Mouse (Mus musculus) kidney, adult 9 months (tissue): ENCODE data around the gene Erp27.

Experiments
- DNase-seq: peaks from one replicate; pipeline ENCODE4 v3.0.0; 2022

Gene Erp27

GRCm38 (mm10) chr6:136938331-136939126 is 16.5 kb upstream of the Erp27 start:
- DNase-seq = no peak

DNA sequence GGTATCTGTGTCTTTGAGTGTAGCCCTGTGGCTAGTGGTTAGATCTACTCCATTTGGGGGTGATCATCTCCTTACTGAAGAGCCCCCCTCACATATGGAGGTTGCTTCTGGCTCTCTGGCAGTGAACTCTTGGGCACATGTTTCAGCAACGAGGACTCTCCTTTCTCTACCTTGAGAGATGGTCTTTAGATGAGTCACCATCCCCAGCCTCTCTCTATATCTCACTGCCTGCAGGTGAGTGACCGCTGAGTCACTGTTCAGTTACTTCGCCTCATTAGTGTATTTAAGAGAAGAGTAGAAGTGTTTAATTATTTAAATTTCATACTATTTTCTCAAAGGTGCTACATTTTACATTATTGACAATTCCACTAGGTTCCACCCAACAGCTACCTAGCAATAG is 15.1 kb upstream of the Erp27 start:
- no peak for DNase-seq

DNA sequence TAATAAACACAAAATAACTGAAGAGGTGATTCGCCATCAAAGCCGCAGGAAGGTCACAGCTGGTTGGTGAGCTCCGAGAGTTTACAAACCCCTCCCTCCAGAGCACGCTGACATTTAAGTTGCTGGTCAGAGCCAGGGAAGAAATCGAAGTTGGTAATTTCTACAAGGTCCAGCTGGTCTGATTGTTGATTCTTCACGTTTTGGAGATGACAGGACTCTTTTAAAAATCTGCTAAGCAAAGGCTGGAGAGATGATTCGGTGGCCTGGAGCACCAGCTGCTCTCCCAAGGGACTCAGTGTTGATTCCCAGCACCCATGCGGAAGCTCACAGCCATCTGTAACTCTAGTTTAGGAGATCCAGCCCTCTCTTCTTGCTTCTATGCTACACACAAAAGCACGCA is 14.4 kb upstream of the Erp27 start:
- no peak for DNase-seq

GRCm38 (mm10) chr6:136935233-136935632 is 13.3 kb upstream of the Erp27 start:
- DNase-seq = no peak

DNA sequence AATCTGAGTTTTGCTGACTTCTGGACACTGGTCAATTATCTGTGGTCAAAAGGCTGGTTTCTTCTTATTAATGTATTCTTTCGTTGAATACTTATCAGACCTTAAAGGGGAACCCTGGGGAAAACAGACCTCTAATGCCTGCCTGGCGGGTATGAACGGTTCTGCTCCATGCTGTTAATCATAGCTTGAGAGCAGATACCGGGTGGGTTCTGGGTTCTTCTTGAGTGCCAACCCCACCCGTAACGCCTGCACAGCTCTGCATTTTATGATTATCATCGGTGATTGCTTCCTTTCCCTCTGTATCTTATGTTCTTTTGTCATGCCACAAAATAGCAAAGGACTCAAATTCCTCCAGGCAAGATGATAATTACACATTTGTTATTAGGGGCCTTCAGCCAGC is 12.1 kb upstream of the Erp27 start:
- DNase-seq = no peak

DNA sequence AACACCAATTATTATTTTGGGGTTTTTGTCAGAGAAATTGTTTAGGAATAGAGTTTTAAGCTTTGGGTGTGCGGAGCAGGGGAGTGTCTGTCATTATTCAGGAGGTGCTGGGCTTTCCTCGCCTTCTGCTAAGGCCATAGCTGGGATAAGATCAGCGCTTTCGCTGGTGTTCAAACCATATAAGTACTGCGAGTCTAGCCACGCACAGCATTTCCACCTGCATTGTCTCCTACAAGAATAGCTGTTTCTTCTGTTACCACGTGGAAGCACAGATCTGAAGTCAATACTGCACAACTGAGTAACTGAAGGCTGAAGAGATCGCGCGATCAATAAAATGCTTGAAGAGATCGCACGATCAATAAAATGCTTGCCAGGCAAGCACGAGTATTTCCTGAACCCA is 9.3 kb upstream of the Erp27 start:
- DNase-seq = no peak

GRCm38 (mm10) chr6:136930677-136931076 is 8.7 kb upstream of the Erp27 start:
- peak; percentile 67 for DNase-seq

GRCm38 (mm10) chr6:136927626-136928025 is 5.6 kb upstream of the Erp27 start:
- DNase-seq = no peak

- no peak for DNase-seq
These were observed 3.1 kb upstream of the Erp27 start for GRCm38 (mm10) chr6:136925049-136925448.

- DNase-seq = no peak
These were observed 1.6 kb upstream of the Erp27 start, which contains the start of gene Pde6h for GRCm38 (mm10) chr6:136923532-136923931. Gene Pde6h (plus strand): TSS chr6:136923832.

- no peak for DNase-seq
These were observed 891 bp upstream of the Erp27 start for GRCm38 (mm10) chr6:136922871-136923270.

GRCm38 (mm10) chr6:136921601-136922000 is 379 bp downstream of the Erp27 start:
- DNase-seq = no peak

DNA sequence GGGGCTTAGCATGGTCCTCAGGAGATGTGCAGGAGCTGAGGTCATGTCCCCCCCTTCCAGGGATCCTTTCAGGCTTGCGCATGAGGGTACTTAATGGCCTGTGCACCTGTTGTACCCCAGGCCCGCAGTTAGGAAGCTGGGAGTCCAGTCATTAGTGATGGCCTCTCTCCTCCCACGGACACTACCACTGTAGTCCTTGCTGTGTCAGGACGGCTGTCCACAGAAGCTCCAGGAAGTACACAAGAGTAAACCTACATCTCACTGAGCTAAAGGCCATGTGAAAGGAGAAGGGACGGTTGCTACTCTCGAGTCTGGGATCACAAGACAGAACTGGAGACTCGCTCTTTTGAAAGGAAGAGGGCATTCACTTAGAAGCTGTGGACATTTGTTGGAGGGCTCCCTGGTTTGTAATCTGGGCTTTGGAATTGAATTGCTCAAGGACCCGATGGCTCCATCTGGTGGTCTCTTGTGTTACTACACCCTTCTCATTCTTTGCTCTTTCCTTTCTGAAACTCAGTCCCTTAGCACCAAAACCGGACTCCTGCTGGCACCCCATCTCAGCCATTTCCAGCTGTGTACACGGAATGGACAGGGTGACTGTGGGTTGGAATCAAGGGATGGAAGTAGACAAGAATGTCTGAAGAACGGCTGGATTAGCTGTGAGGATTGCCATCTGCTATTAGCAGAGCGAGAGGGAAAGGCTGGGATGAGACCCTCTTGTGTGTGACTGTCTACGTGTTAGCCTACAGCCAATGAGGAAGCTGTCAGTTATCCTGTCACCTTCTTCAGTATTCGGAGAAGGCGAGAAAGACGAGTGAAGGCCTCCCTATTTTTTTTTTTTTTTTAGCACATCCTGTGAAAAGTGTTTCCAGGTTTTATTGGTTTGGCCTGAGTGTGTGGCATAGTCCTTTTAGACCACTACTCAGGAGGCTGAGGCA is 1.4 kb downstream of the Erp27 start:
- peak; percentile 87 for DNase-seq

DNA sequence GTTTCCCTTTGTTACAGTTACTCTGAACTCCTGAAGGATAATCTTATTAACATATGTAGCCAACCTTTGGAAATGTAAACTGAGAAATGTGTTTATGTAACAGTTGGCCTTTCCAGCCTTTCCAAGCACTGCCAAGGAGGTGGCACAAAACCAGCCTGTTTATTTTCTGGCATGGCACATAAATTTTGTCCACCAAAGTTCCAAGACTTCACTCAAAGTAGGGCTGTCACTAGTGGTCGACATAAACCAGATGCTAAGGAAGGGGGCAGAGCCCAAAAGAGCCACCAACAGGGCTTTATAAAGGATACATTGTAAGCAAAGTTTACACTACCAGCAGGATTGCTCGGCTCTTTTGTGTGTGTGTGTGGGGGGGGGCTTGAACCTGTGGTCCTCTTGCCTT is 4.1 kb downstream of the Erp27 start:
- DNase-seq = no peak

DNA sequence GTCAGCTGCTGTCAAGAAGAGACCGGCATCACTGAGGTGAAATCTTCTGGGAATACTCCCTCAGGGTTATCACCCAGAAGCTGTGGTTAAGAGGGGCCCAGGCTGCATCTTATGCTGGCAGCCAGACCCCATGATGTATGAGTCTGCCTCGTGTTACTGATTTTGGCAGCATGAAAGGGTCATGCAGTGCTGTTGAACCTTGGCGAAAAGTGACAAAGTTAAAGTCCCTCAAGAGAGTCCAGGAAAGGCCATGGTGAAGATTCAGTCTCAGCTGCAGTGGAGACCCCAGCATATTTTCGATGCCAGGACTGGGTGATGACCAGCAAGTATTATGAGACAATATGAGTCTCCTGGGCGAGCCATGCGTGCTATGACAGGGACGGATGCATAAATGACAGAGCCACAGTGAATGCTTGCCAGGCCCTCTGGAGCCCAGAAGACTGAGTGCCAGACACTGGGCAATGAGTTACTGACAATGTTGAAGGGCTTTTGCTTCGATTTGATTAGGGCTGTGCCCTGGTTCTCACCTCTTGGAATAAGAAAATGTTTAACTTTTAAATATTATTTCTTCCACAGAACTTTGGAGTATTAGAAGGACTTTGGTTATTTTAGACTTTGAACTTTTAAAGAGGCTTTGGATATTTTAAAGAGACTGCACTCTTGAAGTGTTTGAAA is 6.1 kb downstream of the Erp27 start:
- DNase-seq = peak; percentile 79

DNA sequence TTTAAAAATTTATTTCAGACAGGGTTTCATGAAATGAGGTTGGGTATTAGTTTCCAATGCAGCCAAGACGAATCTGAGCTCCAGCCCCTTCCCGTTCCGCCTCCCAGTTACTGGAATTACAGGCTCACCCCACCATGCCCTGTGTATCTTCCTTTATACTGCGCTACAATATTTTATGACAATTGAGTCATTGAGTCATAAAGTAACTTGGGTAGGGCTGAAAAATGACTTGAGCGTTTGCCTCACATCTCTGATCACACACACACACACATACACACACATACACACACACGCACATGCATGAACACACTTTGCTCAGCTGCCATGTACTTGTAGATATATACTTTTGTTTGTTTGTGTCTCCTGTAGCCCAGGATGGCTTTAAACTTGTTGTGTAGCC is 7.7 kb downstream of the Erp27 start:
- no peak for DNase-seq

DNA sequence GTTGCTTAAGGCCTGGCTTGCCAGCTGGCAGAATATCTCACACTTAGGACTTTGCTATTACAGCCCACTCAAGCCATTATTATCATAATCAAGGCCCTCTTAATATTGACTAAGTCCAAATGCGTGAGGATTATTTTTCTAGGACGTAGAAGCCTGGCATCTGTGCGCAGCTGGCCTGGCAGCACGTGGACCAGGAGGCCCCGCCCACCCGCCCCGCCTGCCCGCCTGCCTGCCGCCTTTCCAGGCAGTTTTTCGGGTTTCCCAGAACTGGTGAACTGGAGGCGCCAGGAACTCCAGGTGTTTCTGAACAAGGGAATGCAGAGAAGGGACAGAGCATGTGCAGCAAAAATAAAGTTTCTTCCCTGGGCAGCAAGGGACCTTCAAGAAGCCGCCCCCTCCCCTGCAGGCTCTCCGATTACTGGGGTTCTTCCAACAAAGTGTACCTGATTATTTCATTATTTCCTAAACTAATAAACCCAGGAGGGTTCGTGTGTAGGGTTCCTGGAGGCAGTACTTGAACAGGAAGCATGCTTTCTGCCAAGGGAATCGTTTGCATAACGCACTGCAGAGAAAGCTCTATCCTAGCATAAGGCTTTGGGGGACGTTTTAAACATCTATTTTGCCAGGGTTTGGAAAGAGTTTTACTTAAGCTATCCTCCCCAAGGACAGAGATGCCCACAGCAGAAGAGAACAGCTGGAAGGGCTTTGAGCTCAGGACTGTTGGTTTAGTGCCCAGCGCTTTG is 8.4 kb downstream of the Erp27 start:
- peak; percentile 35 for DNase-seq

GRCm38 (mm10) chr6:136912751-136913265 is 9.2 kb downstream of the Erp27 start:
- no peak for DNase-seq

DNA sequence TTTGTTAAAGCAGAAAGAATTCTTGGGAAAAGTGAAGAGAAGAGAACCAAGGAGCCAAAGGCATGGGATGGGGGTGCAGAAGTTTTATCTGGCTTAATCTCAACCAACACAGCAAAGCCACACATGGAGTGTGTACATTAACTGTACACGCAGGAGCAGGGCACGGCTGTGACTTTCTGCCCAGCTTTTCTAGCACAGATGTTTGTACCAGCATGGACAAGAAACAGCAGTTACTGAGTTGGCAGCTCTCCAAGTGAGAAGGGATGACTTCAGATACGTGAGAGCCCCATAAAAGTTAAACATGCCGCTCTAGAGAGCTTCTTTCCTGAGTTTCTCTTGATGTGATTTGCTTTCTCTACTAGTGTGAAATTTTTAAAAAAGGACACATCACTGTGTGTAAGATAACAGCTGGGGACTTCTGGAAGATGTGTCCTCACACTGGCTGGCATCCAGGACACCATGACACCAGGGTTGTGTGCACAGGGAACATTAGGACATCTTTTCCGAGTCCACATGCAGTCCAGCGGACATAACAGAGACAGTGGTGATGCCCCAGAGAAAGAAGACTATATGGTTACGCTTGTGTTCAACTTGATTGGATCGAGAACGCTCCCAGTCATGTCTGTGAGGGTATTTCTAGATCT is 11.6 kb downstream of the Erp27 start:
- DNase-seq = no peak

DNA sequence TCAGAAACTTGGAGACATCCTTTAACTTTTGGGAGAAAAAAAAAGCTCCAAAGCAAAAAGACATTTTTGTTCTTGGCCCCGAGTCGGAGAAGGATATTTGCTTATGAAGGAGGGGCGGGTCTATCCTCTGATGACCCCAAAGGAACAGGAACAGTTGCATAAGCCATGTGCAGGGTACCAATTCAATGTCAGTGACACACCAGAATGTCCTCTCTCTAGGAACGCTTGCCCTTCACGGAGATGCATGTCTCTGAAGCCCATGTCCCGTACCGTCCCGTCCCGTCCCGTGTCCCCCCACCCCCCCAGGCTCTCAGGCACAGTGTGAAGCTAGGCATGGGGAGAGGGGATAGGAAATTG is 15.1 kb downstream of the Erp27 start:
- peak; percentile 46 for DNase-seq

GRCm38 (mm10) chr6:136906283-136906936 is 15.6 kb downstream of the Erp27 start:
- no peak for DNase-seq
